Mouse (Mus musculus) urinary bladder, postnatal 4 days (tissue): ENCODE data around the gene Cd27.

ENCODE experiments used
- DNase-seq, 2 experiments: peaks; one replicate each; pipeline ENCODE4 v3.0.0; 2021 to 2022; ENCODE audit warnings: low spot score in 2 of 2

Gene Cd27

DNA sequence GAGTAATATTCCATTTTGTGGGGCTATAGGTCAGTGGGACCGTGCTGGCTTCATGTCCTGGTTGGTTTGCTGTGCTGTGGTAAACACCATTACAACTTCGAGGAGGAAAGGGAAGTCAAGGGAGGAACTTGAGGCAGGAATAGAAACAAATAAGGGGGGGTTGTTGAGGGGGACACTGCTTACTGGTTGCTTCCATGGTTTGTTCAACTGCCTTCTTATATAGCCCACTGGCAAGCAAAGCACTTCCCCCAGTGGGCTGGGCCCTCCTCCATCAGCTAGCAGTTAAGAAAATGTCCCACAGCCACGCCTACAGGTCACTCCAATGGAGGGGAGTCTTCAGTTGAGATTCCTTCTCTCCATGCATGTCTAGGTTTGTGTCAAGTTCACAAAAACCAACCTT, 15.5 kb upstream of the Cd27 start:
- DNase-seq = no peak

DNA sequence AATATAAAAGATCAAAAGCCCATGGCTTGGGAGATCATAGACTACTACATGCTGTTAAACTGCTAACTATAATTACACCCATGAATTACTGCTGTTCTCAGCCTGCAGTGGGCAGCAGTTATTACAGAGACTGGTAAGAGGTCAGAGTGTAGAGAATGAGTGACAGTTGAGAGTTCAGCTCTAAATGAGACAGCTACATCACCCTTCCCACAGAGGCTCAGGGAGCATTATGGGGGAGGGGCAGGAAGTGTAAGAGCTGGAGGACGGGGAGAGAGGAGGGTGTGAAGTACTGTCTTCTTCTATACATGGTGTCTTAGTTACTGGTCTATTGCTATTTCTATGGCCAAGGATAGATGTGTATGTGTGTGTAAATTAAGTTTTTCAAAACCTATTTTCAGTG, 7.7 kb upstream of the Cd27 start:
- no peak for DNase-seq

DNA sequence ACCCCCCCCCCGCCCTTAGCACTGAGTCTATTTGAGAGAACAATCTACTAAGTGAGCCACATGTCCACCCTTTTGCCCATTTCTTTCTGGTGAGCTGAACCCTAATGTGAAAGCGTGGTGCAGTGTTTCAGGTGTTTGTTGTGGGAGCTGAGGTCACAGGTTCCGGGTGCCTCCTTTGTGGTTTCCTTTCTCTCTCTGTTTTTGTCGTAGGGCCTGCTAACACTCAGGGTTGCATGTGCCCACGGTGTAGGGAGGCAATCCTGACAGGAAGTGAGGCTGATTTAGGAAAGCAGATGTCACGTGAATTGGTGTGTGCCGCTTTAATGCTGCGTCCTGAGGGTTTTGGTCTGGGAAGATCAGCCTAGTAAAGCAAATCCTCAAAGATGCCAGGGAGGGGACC, 4.8 kb upstream of the Cd27 start:
- DNase-seq = no peak

DNA sequence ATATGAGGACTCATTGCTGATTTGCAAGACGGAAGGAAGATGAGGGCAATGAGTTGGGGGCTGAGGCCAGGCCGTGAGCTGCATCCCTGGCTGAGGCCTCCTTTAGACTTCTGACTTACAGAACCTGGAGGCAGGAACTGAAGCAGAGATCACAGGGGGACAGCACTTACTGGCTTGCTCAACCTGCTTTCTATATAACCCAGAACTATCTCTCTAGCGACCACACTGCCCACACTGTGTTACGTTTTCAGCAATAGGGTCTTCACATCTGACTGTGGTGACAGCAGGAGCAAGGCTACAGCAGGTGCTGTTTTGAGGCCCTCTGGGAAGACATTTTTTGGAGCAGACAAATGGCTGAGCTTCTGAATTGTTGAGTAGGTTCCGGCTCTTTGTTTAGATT, 3.8 kb upstream of the Cd27 start:
- no peak for DNase-seq

DNA sequence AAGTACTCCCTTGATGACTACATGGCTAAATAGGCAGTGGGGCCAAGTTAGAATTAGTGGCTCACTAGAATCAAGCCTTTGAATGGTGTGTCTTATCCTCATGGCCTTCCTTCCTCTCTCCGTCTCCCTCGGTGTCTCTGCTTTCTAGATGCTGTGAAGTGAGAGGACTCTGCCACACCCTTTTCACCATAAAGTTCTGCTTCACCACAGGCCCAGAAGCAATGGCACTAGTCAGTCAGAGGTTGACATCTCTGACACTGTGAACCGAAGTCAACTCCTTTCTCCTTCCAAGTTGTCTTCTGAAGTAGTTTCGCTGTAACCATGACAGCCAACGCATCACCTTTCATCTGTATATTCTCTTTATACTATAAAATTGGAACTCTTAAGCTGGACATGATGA, 2.7 kb upstream of the Cd27 start:
- no peak for DNase-seq

DNA sequence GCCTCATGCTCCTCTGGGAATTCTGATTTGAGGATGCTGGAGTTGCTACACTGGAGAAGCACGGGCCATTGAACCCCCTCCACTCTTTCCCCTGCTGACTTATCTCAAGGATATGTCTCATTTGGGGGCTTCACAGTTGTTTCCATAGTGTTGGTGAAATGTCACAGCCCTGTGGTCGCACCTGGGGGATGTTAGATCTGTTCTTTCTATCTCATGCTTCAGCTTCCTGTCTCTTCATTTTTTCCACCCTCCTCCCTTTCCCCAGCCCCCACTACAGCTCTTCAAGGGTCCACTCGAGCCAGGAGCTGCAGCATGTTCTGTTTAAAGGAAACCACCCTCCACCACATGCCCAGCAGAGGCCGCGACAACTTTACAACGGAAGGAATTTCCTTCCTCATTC, 1.6 kb upstream of the Cd27 start:
- DNase-seq = no peak

DNA sequence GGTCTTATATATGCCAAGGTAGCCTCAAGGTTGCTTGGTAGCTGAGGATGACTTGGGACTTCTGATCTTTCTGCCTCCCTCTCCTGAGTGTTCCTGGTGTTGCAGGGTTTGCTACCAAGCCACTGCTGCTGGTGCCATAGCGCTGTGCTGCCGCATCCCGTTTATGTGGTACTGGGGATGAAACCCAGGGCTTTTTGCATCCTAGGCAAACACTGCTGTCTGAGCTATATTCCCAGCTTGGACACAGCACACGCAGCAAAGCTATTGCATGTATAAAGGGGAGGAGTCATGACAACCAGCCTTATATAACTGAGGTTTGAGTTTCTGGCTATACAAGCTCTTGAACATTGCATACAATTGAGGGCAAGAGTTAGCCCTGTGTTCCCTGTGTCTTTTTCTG, 611 bp upstream of the Cd27 start:
- DNase-seq = no peak

DNA sequence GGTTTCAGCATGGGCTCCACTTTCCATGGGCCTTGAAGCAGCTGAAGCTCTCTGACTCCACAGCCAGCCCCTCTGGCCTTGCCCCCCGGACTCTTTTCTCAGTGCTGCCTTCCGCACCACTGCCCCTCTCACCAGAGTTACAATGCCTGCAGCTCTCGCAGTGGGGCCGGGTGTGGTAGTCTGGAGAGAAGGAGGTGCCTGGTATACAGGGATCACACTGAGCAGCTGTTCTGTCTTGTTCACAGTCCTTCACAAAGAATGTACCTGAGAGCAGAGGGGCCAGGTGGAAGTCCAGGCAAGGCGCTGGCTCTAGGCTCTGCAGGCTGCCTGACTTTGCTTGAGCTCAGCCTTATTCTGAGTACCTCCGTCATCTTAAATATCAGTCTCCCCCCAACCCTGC, 469 bp downstream of the Cd27 start:
- DNase-seq = no peak

DNA sequence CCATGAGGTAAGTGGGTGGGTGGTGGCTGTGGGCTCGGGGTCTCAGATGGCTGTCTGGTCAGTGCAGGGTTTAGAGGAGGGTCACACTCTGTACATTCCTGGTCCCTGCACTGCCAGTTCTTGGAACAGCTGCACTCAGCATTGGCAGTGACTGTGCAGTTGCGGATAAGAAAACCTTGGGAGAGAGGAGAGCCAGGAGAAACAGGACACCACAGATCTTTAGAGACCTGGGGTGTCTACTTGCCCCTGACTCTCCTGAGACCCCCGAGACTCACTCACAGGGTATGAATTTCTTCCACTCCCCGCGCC, 2.3 kb downstream of the Cd27 start:
- DNase-seq = no peak

DNA sequence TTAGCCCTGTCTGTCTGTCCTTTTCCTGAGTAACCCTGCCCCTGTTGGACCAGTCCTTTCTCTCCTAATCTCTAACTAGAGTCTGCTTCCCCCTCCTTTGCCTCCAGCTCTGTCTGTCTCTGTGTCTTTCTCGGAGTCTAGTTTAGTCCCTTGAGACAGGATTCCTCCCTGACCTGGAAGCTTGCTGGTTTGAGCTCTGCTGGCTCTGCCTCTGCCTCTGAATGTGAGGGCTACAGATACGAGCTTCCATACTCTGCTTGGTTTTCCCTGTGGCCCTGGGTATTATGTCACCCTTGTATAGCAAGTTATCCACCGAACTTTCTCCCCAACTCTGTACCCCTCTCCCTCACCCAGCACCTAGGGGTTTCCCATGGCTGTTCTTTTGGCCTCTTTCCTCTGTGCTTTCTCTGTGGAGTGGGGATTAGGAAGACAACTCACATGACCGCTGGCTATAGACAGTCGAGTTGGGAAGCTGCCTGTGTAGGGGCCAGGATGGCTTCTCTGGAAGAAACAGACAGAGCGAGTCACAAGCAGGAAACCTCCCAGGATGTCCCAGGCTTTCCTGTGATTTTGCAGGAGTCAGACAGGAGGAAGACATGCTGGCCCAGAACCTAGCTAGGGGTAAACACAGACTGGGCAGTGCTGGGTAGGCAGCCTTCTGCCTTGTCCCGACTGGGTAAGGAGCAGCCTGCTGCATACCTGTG, 2.8 kb downstream of the Cd27 start:
- no peak for DNase-seq

DNA sequence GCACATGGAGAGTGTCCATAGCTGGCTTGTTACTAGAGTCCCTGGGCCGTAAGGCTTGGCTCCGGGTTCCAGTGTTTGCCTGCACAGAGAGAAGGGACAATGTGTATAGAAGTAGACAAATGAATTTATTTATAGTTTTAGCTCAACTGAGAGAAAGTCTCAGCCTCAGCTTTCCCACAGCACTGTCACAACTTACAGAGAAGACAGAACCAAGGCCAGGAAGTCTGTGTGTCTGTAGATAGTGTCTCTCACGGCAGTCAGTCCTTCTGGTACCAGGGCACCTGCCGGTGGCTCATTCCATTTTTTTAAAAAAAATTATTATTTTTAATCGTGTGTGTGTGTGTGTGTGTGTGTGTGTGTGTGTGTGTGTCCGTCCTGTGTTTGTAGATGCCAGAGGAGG, 4.3 kb downstream of the Cd27 start:
- no peak for DNase-seq

DNA sequence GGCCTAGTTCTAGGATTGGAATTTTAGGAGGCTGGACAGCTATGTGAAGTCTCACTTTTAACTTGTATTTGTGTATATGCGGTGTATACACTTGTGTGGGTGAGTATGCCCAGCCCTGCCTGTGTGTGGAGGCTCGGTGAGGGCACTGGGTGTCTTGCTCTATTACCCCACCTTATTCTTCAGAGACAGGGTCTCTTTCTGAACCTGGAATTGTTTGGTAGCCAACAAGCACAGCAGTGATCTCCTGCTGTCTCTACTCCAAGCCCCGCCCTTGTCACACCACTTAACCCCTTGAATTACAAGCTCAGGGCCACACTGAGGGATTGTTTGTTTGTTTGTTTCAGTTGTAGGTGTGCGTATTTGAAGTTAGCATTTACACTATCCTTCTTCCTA, 4.8 kb downstream of the Cd27 start:
- no peak for DNase-seq

DNA sequence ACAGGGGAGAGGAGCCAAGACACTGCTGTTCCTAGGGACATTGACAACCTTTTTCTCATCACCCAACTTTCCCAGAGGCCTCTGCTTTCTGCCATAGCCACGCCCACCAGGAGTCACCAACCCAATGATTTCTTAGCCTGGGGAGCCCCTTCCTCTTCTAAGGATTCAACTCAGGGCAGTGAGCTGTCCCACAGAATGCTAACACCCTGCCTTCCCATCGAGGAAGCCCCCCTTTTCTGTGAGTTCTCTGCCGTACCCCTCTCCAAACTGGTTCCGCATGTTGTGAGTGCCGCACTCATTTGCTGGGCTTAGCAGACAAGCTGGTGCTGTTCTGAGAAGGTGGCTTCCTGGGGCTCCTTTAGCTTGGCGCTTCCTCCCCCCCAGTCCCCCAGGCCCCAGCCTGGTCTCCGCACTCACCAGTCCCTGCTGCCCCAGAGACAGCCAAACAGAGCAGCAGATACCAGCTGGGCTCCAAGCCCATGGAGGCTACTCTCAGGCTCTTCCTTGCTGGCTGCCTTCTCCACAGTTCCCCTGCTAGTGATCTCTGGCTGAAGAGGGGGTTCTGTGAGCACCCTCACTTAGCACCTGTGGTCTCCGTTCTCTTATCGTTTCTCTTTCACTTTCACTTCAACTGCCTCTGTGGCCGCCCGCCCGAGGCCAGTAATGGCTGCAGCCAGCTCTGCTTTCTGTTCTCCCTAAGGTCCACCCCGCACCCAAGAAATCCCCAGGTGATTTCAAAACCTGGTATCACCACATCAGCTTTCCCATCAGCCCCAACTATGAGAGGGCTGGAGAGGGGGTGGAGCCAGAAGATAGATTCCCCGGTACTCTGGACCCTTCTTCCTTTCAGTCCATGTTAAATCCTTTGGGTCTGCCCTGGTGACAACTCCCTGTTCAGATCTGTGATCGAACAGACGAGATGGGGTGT, 5.4 kb downstream of the Cd27 start, which contains the start of gene Tapbpl:
Tapbpl (minus strand) TSS at position 744 of the 928 bp plus-strand sequence.
- peak in 1 of 2 experiments; percentile 44 for DNase-seq

DNA sequence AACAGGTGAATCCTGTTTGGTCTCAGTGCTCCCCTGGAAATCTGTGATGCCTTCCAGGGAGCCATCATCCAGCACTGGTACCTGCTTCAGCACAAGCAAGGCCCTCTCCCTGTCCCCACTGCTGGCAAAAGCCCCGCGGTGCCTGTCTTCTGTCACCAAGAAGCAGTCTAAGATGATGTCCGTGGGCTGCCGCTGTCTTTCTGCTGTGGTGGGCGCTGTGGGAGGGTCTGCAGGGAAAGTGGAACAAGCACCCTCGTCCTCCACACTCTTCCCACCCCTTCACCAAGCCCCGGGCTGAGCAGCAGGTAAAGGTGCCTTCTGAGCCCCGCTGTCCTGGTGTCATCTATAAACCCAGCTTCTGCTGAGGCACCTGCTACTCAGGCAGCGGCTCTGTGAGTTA, 6.2 kb downstream of the Cd27 start:
- DNase-seq = no peak

DNA sequence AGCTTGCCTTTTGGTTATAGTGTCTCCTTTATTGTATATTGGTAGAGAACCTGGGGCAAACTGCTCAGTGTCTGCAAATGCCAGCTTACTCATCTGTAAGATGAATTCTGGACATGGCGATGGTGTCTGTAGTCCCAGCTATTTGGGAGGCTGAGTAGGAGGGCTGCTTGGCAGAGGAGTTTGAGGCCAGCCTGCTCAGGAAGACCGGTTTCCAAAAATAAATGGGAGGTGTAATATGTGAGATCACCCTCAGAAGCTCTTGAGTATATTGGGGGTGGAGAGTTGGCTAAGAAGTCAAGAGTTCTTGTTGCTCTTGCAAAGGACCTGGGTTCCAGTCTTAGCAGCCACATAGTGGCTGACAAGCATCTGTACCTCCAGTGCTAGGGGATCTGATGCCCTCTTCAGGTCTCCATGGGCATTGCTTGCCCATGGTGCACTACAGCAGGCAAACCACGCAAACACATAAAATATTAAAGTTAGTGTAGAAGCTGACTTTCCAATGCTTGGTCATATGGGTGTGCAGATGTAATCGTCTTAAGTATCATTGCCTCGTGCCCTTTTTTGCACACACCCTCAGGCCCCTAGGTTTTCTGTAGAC, 11.2 kb downstream of the Cd27 start:
- DNase-seq = no peak

DNA sequence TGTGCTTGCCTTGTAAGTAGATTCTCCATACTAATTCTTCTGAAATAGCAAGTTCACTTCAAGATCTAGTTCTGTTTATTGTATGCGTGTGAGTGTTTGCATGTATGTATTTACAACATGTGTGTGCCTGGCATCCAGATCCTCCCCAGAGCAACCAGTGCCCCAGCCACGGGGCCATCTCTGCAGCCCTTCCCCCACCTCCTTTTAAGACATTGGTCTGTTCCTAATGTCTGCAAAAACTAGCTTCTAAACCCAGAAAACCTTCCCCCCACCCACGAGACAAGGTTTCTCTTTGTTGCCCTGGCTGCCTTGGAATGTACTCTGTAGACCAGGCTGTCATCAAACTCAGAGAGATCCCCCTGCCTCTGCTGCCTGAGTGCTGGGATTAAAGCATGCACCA, 14.2 kb downstream of the Cd27 start:
- no peak for DNase-seq

DNA sequence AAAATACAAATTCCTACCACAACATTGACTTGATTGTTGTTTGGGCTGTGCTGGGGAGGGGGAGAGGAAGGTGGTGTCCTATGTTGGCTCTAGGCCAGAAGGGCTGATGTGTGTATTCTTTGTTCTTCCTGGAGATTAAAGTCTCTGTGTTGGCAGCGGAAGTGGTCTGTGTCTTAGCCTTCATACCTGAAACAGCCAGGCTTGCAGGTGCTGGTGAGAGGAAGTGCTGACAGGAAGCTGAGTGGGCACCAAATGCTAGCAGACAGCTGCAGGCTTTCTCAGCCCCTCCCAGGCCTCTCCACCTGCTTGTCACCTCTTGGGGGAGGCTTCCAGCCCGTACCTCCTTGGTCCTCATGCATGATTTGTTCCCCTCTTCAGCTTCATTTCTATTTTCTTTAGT, 14.7 kb downstream of the Cd27 start:
- no peak for DNase-seq

DNA sequence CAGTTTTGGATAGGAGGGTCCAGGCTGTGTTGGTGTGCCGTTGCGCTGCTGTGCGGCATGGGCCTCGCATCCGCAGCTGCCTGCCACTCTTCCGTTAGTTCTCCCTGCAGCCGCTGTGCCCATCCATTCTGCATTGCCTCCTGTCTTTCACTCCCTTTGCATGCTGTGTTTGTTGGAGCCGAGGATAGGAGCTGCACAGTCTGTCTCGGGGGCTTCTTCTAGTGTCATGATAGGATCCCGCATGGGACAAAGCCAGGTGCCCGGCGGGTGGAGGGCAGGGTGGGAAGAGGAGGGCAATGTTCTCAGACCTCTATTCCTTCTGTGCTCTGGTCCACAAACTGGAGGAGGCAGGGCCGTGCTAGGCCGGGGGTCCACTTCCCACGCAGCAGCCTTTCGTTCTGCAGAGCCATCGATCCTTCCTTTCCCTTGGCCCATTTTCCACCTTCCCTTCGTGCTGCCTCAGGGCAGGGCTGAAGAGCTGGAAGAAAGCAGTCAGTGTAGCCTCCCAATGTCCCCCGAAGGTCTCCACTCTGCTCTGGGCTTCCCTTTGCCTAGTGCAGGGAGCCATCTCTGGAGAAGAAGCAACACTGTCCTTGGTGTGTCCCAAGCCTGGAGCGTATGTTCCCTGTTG, 15.6 kb downstream of the Cd27 start:
- DNase-seq = no peak

DNA sequence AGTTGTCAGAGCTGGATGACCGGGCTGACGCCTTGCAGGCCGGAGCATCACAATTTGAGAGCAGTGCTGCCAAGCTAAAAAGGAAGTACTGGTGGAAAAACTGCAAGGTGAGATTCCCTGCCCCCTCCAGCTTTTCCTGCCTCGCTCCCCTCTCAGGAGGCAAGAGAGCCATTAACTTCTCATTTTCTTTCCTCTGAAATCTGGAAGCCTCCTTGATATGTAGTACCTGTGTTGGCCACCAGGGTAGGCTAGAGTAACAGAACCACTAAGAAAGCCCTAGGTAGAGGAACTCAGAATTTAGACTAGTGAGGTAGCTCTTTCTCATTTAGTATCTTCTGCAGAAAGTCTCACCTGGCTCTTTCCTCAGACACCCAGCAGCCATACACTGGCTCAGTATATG, 17.8 kb downstream of the Cd27 start:
- no peak for DNase-seq

DNA sequence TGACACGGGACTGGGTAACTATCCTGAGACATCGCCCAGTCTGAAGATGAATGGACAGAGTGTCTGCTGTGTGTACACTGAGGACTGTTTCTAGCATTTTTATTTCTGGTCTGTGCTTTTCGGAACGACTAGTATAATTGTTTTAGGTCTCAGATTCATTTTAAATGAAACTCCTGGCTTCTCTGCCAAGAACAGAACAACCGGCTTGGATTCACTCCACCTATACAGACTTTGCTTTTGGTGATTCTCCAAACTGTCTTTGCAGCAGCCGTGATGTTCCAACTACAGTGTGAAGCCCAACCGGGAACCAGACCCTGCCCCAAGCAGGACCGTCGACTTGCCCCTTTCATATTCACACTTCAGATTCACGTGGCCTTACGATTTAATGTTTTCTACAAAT, 18.9 kb downstream of the Cd27 start:
- DNase-seq = no peak

DNA sequence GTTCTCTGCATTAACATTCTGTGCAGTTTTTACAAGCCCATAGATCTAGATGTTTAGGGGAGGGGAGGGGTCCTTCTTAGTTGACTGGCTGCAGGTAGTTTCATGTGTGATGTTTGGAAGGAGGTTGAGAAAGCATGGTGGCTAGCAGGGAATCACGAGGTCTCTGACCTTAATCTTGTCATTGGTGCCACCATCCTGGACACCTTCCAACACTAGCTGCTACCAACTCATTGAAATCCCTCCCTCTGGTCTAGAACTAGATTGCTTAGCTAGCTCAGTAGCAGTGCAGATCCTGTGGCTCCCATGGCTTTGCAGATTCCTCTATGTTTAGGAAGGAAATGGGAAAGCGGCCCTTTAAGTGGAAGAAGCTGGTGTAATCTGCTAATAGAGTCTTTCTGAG, 19.9 kb downstream of the Cd27 start:
- DNase-seq = no peak

DNA sequence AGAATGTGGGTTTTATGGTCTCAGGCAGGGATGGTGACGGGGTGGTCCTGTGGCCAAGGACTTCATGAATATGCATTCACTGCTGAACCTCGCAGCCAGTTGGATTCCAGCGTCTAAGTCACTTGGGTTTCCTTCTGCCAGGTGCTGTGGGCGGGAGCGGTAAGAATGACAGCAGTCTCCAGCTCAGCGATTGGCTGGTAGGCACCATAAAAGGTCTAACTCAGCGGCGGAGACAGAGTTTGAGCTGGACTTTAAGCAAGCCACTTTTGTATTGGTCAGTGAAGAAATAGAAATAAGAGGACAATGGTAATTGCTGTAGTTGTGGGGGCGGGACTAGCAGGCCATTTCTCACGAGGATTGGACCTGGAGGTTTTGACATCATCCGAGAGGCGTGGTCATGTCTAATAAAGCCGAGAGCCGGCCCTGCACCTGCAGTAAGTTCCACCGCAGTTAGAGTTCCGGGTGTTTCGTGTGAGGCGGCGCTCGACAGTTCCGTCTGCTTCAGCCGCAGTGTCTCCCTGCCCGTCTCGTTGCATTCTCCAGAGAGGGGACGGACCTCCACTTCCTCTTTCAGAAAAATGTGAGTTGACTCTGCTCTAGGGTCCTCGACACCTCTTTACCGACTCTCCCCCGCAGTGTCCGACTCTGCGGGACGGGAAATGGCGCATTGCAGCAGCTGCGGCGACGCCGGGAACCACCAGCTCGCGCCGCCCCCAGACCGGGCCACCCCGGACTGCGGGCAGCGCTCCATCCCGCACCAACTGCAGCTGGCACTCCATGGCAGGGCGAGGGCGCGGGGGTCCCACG, 21.5 kb downstream of the Cd27 start, which contains the start of gene Vamp1:
Vamp1 (plus strand) TSS at position 404 of the 807 bp plus-strand sequence.
- DNase-seq = peak; percentile 90
